Mouse (Mus musculus) kidney, postnatal 10 days (tissue): ENCODE measurements at regions not wholly inside any gene's neighbourhood (a gene's known extent, or its start where the extent isn't known, plus 50 kb on each side); places are given as distances from the start of the nearest gene placed in this dataset.
A peak's percentile ranks its signal among the peaks of the same experiment; 100 is the strongest.

ENCODE experiments used
- DNase-seq: peaks from one replicate; pipeline ENCODE4 v3.0.0; 2021; ENCODE audit warnings: mixed read lengths

DNA sequence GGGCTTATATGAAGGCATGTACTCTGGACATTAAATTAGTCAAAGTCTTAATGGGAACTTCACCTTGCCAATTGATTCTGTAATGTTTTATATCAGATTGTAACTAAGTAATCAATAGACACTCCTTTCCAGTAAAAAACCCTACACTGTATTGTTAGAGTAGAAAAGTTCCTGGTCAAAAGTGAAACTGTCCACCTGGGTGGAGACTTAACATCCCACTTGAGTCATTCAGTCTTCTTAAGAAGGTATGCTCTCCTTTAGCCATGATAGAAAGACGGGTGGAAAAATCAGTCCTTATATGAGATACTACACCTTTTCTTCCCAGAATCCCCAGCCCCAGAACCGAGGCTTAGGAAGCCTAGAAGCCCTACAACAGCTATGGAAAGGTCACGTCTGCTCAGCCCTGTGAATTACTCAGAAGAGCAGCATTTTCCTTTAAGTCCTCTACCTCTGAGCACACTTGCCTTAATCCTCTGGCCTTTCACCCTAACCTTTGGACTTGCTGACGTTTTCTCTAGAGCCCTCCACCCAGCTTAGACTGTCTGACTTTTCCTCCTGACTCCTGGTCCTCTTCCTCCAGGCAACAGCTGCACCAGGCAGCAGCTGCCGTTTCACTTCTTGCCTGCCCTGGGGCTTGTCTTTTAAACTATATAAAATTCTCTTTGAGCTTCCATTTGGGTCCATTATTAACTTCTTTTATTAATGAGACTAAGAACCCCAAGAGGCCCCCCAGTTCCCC, 93.4 kb upstream of the Ankrd50 start:
- no peak for DNase-seq

DNA sequence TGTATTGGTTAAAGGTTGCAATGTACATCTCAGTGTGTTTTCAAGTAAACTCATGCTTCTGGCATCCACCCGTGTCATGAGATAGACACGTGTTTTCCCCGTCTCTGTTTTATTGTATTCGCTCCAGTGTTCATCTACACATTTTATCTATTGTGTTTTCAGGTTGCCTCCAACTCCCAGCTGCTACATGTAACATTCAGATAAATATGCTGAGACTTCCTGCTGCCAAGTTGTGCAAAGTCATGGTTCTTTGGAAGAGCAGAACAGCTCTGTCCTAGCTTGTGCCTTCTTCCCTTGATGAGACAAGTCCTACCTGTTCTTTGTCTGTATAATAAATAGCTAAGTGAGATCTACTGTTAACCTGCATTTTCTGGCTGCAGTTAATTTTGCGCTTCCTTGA, 89.0 kb upstream of the Ankrd50 start:
- no peak for DNase-seq

DNA sequence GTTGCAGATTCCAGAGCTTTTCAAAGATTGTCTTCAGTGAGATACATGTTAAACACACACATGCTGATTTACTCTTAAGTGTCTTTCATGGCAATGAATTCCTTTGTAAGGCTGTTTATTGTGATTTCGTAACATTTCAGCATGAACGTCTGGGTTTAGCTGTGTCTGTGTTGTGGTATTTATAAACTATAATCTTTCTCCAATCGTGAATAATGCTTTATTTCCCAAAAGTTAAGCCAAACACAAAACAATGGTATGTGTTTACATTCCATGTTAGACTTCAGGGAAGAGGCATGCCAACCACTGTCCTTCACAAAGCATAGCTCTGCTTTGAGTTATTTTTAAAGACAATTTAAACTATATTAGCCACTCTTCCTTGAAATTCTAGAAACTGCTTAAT, 87.5 kb upstream of the Ankrd50 start:
- DNase-seq, result no peak

DNA sequence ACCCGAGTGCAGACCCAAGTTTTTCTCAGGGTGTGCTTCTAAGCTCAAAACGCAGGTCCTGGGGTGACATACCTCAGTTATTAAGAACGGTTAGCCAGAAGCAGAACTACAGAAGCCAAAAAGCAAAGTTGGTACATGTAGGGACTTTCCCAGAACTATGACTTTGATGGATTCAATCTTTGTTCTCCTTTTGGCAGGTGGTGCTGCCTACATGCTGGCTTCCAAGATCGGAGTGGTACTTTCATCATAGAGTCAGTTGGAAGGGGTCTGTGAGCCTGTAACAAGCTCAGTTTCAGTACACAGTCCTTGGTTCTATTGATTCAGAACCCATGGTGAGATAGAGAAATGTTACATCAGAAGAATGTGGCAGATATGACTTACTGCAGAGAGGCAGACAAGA, 86.6 kb upstream of the Ankrd50 start:
- DNase-seq, result no peak

DNA sequence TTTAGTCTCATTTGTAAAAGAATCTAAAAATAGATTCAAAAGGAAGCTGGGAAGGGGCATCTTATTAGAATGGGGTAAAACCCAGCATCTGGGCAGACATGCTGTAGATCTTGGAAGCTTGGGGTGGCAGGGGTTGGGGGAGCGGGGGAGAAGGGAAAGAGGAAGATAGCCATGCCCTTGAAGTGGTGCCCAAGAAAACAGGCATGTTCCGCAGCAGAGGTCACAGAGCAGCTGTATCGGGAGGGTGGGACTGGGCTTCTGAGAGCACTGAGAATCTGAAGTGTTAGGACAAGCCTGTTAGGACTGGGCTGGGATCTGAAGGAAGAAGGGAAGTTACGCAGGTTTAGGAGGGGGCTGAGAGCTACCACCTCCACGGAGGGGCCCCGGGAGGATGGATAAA, 84.4 kb upstream of the Ankrd50 start:
- no peak for DNase-seq

DNA sequence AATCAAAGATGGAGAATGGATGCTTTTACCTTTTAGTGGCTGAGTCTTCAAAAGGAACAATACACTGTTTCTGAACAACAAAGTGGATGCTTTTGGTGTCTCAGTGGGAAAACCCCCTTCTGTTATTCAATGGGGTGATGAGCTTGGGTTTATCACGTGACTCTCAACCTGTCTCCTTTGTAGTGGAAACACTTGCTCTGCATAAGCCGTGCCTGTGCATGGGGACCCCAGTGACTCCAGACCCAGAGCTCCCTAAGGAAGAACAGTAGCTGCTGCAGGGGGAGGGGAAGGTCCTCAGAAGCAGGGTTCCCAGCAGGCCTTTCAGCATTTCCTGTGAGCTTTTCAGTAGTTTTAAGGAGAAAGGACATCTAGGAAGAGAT, 83.9 kb upstream of the Ankrd50 start:
- DNase-seq, result no peak

DNA sequence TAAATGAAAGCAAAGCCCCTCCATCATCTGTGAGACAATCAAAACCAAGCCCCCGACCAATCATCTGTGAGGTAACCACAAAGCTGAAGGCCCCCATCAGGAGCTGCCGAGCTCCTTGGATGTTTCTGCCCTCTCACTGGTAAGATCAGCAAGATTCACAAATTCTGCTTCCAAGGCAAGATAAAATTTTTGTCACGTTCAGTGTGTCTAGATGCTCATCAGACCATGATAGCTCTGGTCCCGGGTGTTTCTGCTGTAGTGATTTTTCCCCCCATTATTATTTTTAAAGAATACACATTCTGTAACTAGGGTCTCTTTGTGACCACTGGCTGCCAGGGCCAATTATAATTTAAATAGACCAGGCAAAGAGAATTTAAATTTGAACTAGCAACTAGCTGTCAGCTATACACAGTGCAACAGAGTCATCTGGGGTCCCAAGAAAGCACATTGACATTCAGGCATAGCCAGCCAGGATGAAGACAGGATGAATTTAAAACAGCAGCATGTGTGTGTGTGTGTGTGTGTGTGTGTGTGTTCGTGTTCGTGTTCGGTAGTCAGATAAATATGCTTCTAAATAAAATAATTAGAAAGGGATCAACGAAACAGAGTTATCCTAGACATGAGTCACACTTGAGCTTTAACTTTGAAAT, 83.4 kb upstream of the Ankrd50 start:
- DNase-seq, result no peak

DNA sequence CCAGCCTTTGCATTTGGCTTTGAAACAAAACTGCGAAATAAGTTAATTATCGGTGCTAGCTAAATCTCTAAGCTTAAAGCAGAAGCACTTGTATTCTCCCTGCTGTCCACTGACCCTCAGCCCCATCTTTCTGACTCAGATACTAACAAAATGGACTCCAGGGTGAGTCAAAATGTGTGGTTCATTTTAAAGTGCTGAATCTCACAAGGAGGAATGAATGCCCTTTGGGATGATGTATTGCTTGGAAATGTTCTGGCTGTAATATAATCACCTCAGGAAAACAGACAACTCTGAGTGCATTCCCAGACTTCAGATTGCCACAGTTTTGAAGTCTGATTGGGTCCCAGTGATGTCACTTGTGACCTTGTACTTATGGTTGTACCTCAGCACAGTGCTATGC, 81.9 kb upstream of the Ankrd50 start:
- no peak for DNase-seq

DNA sequence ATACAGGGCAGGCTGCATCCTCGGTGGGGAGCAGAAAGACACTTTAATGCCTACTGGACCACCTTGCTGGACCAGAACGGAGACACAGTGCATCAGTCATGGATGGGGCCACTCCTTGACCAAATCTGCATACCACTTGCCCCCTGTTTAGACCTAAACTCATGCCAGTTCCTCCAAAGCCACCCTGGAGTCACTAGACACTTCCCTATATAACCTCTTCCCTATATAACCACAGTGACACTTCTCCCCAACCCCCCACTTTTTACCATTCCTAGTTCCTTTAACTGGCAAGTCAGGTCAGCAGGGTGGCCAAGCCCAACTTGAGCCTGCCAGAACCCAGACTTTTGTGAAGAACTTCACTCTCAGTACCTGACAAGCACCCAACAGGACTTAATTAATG, 80.2 kb upstream of the Ankrd50 start:
- no peak for DNase-seq

DNA sequence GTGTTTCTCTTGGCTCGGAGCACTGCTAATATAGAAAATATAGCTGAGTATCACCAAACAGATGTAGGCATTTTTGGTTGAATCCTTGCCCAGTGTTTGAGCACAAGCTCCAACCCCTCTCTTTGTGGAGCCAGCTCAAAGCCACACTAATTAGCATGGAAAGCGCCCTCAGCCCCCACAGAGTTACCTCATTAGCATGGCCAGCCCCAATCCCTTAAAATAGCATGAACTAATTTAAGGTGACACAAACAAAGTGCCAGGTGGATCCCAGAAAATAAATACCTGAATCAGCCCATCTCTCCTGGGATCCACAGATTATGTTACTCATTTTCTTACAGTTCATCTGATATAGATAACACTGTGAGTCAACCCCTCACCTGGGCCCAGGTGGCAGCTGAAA, 79.7 kb upstream of the Ankrd50 start:
- no peak for DNase-seq

DNA sequence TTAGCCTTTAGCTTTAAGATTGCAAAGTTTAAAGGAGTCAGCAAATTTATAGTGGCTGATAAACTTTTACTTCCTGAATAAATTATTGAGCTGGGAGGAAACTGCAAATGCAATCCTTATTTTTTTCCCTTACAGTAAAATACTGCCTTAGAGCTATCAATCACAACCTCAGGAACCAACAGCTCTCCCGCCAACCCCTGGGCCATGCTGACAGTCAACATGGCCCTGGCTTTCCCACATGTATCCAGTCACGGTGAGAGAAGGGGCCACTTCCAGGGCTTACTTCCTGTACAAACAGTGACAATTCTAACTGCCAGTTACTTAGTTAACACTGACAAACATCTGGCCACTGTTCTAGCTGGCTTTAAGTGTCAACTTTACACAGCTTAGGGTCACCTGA, 76.5 kb upstream of the Ankrd50 start:
- peak; percentile 48 for DNase-seq

DNA sequence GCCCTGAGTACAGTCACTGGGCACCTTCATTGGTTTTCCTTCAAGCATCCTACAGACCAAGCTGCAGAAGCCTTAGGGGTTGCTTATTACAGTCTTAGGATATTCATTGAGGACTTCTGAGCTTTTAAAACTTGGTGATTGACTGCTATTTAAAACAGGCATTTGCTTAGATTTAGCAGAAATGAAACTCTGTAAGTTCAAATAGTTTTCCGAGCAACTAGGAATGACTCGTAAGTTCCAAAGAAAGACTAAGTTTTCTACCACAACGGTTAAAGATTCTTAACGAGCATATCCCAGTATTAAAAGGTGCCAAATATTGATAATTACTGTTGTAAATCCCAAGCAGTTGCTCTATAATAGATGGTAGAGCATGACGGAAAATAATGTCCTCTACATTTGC, 71.3 kb upstream of the Ankrd50 start:
- no peak for DNase-seq

DNA sequence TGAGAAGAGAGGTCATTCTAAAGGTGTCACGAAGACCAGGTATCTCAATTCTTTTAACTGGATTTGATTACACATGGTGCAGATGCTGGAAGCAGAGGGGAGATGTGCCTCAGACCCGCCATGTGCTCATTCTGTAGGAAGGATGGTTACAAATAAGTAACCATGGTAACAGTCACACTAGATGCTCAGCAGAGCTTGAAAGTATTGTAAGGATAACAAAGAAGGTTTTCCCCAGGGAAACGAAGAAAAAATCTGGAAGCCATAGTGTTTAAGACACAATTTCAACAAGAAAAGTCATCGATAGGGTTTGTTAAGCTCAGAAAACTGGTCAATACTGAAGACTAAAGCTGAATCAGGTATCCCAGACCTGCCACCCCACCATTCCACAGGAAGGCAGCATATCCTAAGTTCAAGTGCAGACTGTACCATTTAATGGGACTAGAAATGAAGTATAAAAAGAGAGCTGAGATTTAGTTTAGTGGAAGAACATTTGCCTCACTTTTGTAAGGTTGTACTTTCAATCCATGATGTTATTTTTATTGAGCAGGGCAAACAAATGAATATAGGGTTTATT, 68.9 kb upstream of the Ankrd50 start:
- no peak for DNase-seq

DNA sequence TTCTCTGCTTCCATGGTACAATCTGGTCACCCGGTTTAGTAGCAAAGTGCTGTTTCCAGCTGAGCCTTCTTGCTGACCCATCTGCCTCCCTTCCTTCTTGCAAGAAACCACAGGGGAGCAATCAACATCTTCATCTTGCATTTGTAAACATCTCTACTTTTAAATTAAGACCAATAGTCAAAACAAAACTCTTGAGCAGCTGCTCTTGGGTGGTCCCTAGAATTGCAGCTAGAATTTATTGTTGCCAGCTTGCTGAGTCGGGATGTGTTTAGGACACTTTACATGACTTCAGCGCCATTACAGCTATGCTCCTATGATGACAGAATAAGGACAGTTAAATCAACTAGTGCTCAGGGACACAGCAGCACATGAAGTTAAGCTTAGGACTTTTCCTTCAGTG, 62.4 kb upstream of the Ankrd50 start:
- peak; percentile 18 for DNase-seq

DNA sequence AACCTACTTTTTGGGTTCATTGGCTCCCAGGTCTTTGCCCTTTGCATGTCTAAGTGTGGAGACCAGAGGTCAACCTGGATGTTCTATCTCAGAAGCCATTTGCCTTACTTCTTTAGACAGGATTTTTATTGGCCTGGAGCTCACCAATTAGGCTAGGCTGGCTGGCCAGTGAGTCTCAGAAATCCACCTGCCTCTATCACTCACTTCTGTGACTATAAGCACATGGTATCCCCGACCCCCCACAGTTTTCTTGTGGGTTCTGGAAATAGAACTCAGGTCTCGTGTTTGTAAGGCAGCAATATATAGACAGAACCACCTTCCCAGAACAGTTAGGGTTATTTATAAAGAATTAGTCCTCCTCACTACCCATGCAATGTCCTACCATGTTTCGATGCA, 60.9 kb upstream of the Ankrd50 start:
- no peak for DNase-seq

DNA sequence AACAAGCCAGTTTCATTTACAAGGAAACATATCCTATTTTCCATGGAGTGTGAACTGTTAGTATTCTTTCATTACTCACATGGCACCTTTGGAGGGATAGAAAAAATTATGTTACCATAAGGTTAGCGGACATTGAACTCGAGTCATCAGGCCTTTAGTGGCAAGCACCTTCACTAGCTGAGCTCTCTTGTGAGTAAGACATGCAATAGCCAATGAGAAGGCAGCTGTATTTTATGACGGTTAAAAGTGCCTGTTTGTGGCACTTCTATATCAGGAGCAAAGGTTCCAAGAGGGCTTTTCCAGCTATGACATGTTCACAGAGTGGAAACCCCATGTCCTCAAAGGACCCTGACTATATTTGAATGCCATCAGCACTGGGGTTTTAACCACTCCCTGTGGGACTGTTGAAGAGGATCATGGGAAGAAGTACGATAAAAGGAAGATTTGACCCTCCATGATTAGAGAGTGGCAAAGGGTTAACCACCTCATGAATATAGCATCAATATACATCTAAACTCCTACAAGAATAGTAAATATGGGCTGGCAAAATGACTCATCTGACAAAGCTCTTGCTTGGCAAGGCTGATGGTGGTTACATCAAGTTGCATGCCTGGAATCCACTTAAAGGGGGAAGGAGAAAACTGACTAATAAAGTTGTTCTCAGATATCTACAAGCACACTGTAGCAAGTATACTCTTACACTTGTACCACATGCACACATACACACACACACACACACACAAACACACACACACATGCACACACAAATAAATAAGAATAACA, 60.3 kb upstream of the Ankrd50 start:
- no peak for DNase-seq

DNA sequence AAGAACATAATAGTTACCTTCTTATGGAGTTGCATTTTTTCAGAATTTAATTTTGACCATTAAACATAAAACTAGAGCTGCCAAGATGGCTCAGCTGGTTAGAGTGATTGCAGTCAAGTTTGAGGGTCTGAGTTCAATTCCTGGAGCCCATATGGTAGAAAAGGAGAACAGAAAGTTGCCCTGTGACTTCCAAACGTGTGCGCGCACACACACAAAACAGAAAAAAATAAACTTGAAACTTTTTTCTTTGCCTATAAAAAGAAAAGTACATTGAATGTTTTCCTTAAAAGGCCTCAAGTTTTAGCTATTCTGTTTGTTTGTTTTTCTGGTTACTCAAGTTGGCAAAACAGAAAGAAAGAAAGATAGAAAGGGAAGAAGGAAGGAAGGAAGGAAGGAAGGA, 59.2 kb upstream of the Ankrd50 start:
- no peak for DNase-seq

DNA sequence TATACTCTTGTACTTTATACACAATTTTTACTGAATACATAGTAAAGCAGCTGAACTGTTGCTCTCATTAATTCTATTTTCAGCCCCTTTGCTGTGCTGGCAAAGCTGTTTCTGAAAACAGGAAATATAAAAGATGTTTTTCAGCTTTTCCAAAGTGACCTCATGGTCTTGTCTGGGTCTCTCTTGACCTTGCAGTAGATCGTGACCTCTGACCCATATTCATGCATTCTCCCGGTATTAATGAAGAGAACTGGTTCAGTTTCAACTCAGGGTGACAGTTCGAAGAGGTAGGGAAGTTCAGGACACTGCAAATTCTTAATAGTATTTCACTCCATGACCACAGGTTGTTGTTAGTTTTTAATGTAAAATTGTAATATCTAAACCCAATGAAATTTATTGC, 56.7 kb upstream of the Ankrd50 start:
- DNase-seq, result peak; percentile 45

DNA sequence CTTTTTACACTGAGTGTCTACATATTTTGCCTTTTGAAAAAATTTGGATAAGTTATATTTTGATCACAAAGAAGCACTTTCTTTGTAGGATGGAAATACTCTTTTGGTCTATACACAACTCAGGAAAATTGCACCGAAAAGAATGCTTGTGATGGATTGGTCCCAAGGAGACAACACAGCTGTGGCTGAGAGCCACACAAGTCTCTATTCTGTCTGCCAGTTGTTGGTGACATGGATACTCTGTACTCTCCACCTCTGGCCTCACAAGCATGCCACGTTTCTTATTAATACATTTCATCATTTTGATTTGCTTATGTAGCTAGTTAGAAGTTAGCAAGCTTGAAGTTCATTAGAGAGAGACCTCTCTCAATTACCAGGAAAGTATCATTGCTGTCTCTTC, 53.7 kb upstream of the Ankrd50 start:
- no peak for DNase-seq

DNA sequence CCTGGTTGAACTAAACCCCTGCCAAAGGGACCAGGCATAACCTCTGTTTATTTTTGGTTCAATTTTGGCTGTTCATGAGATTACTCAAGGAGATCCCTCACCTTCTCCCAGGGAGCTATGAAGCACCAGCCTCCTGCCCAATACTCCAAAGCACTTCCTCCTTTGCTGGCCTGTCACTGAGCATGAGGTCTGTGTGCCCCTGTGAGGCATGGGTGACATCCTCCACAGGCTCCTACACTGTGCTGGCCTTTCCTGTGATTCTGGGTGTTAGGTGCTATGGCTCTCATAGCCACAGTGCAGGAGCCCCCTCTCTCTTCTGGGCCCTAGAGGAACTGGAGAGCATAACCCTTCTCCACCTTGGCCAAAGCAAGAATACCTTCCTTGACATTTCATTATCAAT, 53.1 kb upstream of the Ankrd50 start:
- no peak for DNase-seq
